Mouse (Mus musculus) brain, embryonic 14.5 days (tissue): ENCODE measurements around the gene Scml4.

Source experiments
- CTCF ChIP-seq: fragments of 200-500 bp; IDR thresholded peaks from 2 replicates; pipeline ENCODE4 v1.5.1; 2012; ENCODE audit warnings: inconsistent platforms, mild to moderate bottlenecking, moderate library complexity, borderline replicate concordance; ENCODE audit not compliant: insufficient read depth, insufficient read length; ENCODE audit errors: extremely low read depth
- POLR2A ChIP-seq: fragments of 200-500 bp; IDR thresholded peaks from 2 replicates; pipeline ENCODE4 v1.6.1; 2012; ENCODE audit warnings: mild to moderate bottlenecking, inconsistent platforms, borderline replicate concordance; ENCODE audit not compliant: poor library complexity, insufficient read depth, insufficient read length, severe bottlenecking; ENCODE audit errors: extremely low read depth

- TF ChIP-seq CTCF (no peak), POLR2A (no peak)
These were observed 34.1 kb downstream of the Scml4 start for GRCm38 (mm10) chr10:42894263-42894662.
